Mouse (Mus musculus) skeletal muscle tissue, adult 2 months (tissue): ENCODE results near the gene Tec.

Source experiments
- DNase-seq: peaks from one replicate; pipeline ENCODE4 v3.0.0-alpha.2; 2012; ENCODE audit warnings: low read depth, low spot score

The Tec gene

GRCm38 (mm10) chr5:72736868-72737267, 131.4 kb downstream of the Tec start:
- no peak for DNase-seq

GRCm38 (mm10) chr5:72736437-72736836, 131.8 kb downstream of the Tec start:
- DNase-seq: no peak

GRCm38 (mm10) chr5:72735763-72736162, 132.5 kb downstream of the Tec start:
- DNase-seq: no peak

GRCm38 (mm10) chr5:72732885-72733284, 135.4 kb downstream of the Tec start:
- no peak for DNase-seq

- no peak for DNase-seq
These were observed 142.9 kb downstream of the Tec start for GRCm38 (mm10) chr5:72725404-72725803.

GRCm38 (mm10) chr5:72723429-72723828, 144.9 kb downstream of the Tec start:
- no peak for DNase-seq

GRCm38 (mm10) chr5:72720587-72720986, 147.7 kb downstream of the Tec start:
- no peak for DNase-seq

- peak; percentile 28 for DNase-seq
These were observed 157.6 kb downstream of the Tec start for GRCm38 (mm10) chr5:72710572-72711278.

GRCm38 (mm10) chr5:72709976-72710375, 158.3 kb downstream of the Tec start:
- no peak for DNase-seq

GRCm38 (mm10) chr5:72709451-72709850, 158.8 kb downstream of the Tec start:
- DNase-seq: no peak

GRCm38 (mm10) chr5:72706722-72707121, 161.6 kb downstream of the Tec start:
- DNase-seq: no peak

GRCm38 (mm10) chr5:72706095-72706494, 162.2 kb downstream of the Tec start:
- DNase-seq: no peak
